Mouse (Mus musculus) E14TG2a.4 (cell line): Measurements from ENCODE around the gene Mea1.

Experiments used
- CTCF ChIP-seq: conservative IDR thresholded peaks from 2 replicates; pipeline ENCODE4 v1.5.1; 2014; ENCODE audit warnings: low read length
- NANOG ChIP-seq: IDR thresholded peaks from 2 replicates; pipeline ENCODE4 v1.6.1; 2014; ENCODE audit warnings: borderline replicate concordance, low read length, mixed read lengths
- POU5F1 ChIP-seq: IDR thresholded peaks from 2 replicates; pipeline ENCODE4 v1.6.1; 2014; ENCODE audit warnings: low read length, borderline replicate concordance

DNA sequence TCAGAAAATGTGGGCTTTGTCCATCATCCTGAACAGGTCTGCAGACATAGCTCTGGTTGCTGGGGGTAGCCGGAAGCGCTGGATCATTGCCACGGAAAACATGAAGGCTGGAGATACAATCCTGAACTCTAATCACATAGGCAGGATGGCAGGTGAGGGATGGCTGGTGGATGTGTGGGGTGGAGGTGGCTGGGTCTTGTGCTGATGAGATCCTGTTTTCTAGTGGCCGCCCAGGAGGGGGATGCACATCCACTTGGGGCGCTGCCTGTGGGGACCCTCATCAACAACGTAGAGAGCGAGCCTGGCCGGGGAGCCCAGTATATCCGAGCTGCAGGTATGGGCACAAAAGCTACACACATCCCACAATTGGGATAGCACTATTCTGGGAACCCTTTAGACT lies 30.2 kb upstream of the Mea1 start:
- TF ChIP-seq CTCF, result no peak
- no peak for TF ChIP-seq NANOG
- no peak for TF ChIP-seq POU5F1
